Mouse (Mus musculus) spleen, postnatal 14 days (tissue): Measurements from ENCODE around the gene Pld1.

Experiments used
- DNase-seq, 2 experiments: peaks; one replicate each; pipeline ENCODE4 v3.0.0; 2021 to 2022; ENCODE audit warnings: low spot score in 2 of 2

The Pld1 gene

GRCm38 (mm10) chr3:28047599-28047998 is 109.1 kb downstream of the Pld1 start:
- no peak for DNase-seq

- no peak for DNase-seq
Measured at GRCm38 (mm10) chr3:28049526-28049925, 111.0 kb downstream of the Pld1 start.

GRCm38 (mm10) chr3:28053076-28053475 is 114.6 kb downstream of the Pld1 start:
- no peak for DNase-seq

GRCm38 (mm10) chr3:28060713-28061112 is 122.2 kb downstream of the Pld1 start:
- no peak for DNase-seq

GRCm38 (mm10) chr3:28061155-28061554 is 122.7 kb downstream of the Pld1 start:
- no peak for DNase-seq

- no peak for DNase-seq
Measured at GRCm38 (mm10) chr3:28079211-28079610, 140.7 kb downstream of the Pld1 start.

GRCm38 (mm10) chr3:28080116-28080515 is 141.6 kb downstream of the Pld1 start:
- no peak for DNase-seq

GRCm38 (mm10) chr3:28081012-28081411 is 142.5 kb downstream of the Pld1 start:
- no peak for DNase-seq

GRCm38 (mm10) chr3:28083218-28083617 is 144.7 kb downstream of the Pld1 start:
- no peak for DNase-seq

GRCm38 (mm10) chr3:28084281-28084680 is 145.8 kb downstream of the Pld1 start:
- no peak for DNase-seq

- no peak for DNase-seq
Measured at GRCm38 (mm10) chr3:28091296-28091695, 152.8 kb downstream of the Pld1 start.

GRCm38 (mm10) chr3:28091741-28092140 is 153.2 kb downstream of the Pld1 start:
- DNase-seq = no peak

GRCm38 (mm10) chr3:28093684-28094302 is 155.3 kb downstream of the Pld1 start:
- no peak for DNase-seq

GRCm38 (mm10) chr3:28095451-28095850 is 157.0 kb downstream of the Pld1 start:
- no peak for DNase-seq

- DNase-seq = no peak
Measured at GRCm38 (mm10) chr3:28099175-28099574, 160.7 kb downstream of the Pld1 start.

GRCm38 (mm10) chr3:28104992-28105391 is 166.5 kb downstream of the Pld1 start:
- DNase-seq = no peak

- no peak for DNase-seq
Measured at GRCm38 (mm10) chr3:28107446-28108004, 169.0 kb downstream of the Pld1 start.

GRCm38 (mm10) chr3:28111516-28111915 is 173.0 kb downstream of the Pld1 start:
- no peak for DNase-seq

- no peak for DNase-seq
Measured at GRCm38 (mm10) chr3:28113881-28114280, 175.4 kb downstream of the Pld1 start.

- no peak for DNase-seq
Measured at GRCm38 (mm10) chr3:28141716-28142115, 203.2 kb downstream of the Pld1 start.

- no peak for DNase-seq
Measured at GRCm38 (mm10) chr3:28142121-28142520, 203.6 kb downstream of the Pld1 start.

- no peak for DNase-seq
Measured at GRCm38 (mm10) chr3:28144676-28145075, 206.2 kb downstream of the Pld1 start.

- no peak for DNase-seq
Measured at GRCm38 (mm10) chr3:28145461-28145860, 207.0 kb downstream of the Pld1 start.
